Mouse (Mus musculus): ENCODE results near the gene Mmp23.
"Not testable (repeated sequence)": the region's sequence is repeated elsewhere in the genome, so short reads cannot be mapped to it uniquely, and the experiment has no call there.

Gene Mmp23

GRCm38 (mm10) chr4:155654456-155655298 lies 1.5 kb upstream of the Mmp23 start:
- DNase-seq = peak in 1 of 2 experiments; percentile 48

GRCm38 (mm10) chr4:155654183-155654455 lies 935 bp upstream of the Mmp23 start:
- DNase-seq = no peak

- DNase-seq = no peak
Observed at GRCm38 (mm10) chr4:155653451-155654182, 433 bp upstream of the Mmp23 start.

GRCm38 (mm10) chr4:155652283-155653085 lies 700 bp downstream of the Mmp23 start:
- DNase-seq = no peak

GRCm38 (mm10) chr4:155651553-155652269 lies 1.5 kb downstream of the Mmp23 start:
- no peak for DNase-seq

- DNase-seq = no peak
Observed at GRCm38 (mm10) chr4:155649355-155649754, 3.8 kb downstream of the Mmp23 start.

GRCm38 (mm10) chr4:155645721-155646120 lies 7.5 kb downstream of the Mmp23 start:
- DNase-seq = no peak

GRCm38 (mm10) chr4:155645308-155645707 lies 7.9 kb downstream of the Mmp23 start, which contains the start of gene Gm10563:
Gene Gm10563 (minus strand): TSS chr4:155645408.
- not testable (repeated sequence) for DNase-seq

- DNase-seq = no peak
Observed at GRCm38 (mm10) chr4:155643531-155643930, 9.7 kb downstream of the Mmp23 start.

GRCm38 (mm10) chr4:155635766-155636499 lies 17.3 kb downstream of the Mmp23 start:
- DNase-seq = no peak

- no peak for DNase-seq
Observed at GRCm38 (mm10) chr4:155630267-155630666, 22.9 kb downstream of the Mmp23 start.

- DNase-seq = peak; percentile 92 to 96
Observed at GRCm38 (mm10) chr4:155624338-155625291, 28.6 kb downstream of the Mmp23 start, which contains the start of gene Cdk11b. Gene Cdk11b (plus strand): TSS chr4:155624854.

- DNase-seq = no peak
Observed at GRCm38 (mm10) chr4:155618321-155618720, 34.9 kb downstream of the Mmp23 start.

GRCm38 (mm10) chr4:155613264-155613663 lies 39.9 kb downstream of the Mmp23 start:
- DNase-seq = no peak

- no peak for DNase-seq
Observed at GRCm38 (mm10) chr4:155611860-155612259, 41.3 kb downstream of the Mmp23 start.

GRCm38 (mm10) chr4:155606825-155607224 lies 46.4 kb downstream of the Mmp23 start:
- no peak for DNase-seq

- DNase-seq = no peak
Observed at GRCm38 (mm10) chr4:155605132-155605531, 48.1 kb downstream of the Mmp23 start.

GRCm38 (mm10) chr4:155603801-155604200 lies 49.4 kb downstream of the Mmp23 start:
- DNase-seq = no peak

- no peak for DNase-seq
Observed at GRCm38 (mm10) chr4:155602753-155603152, 50.4 kb downstream of the Mmp23 start.

- DNase-seq = peak in 1 of 2 experiments; percentile 54
Observed at GRCm38 (mm10) chr4:155601997-155602456, 51.2 kb downstream of the Mmp23 start.

Data from thymus, adult 18-20 months (tissue).